Mouse (Mus musculus) ES-E14 (cell line): Measurements from ENCODE around the gene C130074G19Rik. TPM values are rescaled to one million over a fixed set of nuclear protein-coding genes. Genes with fewer than 3 reads are reported as not detected.

Experiments used
- DNase-seq: peaks from one replicate; pipeline ENCODE4 v3.0.0-alpha.2; 2013; ENCODE audit warnings: low read depth, low spot score
- H3K27ac ChIP-seq: 2 replicates; pipeline ENCODE4 v1.5.1; 2012; ENCODE audit warnings: low read depth, mild to moderate bottlenecking, low read length, moderate library complexity, mixed read lengths; ENCODE audit not compliant: poor library complexity, insufficient read depth, severe bottlenecking
- H3K36me3 ChIP-seq: 2 replicates; pipeline ENCODE4 v1.6.1; 2012; ENCODE audit warnings: mild to moderate bottlenecking, low read length, moderate library complexity, mixed read lengths; ENCODE audit not compliant: control insufficient read depth, poor library complexity, insufficient read depth, severe bottlenecking
- H3K4me1 ChIP-seq, 2 experiments: fragments of 150-350 bp in 1 of 2; sonication (generic) in 1 of 2; 2 replicates each; pipeline ENCODE4 v1.6.1; 2012; ENCODE audit warnings: low read length in 2 of 2, mild to moderate bottlenecking in 1 of 2, mixed read lengths in 1 of 2; ENCODE audit not compliant: control insufficient read depth in 2 of 2, insufficient read depth in 2 of 2, poor library complexity in 1 of 2
- H3K4me3 ChIP-seq, 2 experiments: fragments of 150-350 bp in 1 of 2; sonication (generic) in 1 of 2; 2 replicates each; pipeline ENCODE4 v1.5.1; 2012; ENCODE audit warnings: low read length in 2 of 2, low read depth in 1 of 2, mild to moderate bottlenecking in 1 of 2, mixed read lengths in 1 of 2; ENCODE audit not compliant: insufficient read depth in 1 of 2, poor library complexity in 1 of 2, severe bottlenecking in 1 of 2
- H3K9ac ChIP-seq: 2 replicates; pipeline ENCODE4 v1.6.1; 2012; ENCODE audit warnings: low read depth, mild to moderate bottlenecking, low read length, mixed read lengths; ENCODE audit not compliant: poor library complexity, insufficient read depth, severe bottlenecking
- H3K9me3 ChIP-seq: fragments of 150-350 bp; sonication (generic); 2 replicates; pipeline ENCODE4 v1.6.1; 2012; ENCODE audit warnings: low read depth, mild to moderate bottlenecking, low read length; ENCODE audit not compliant: control insufficient read depth, insufficient read depth
- CHD2 ChIP-seq: IDR thresholded peaks from 2 replicates; pipeline ENCODE4 v1.6.1; 2014; ENCODE audit warnings: mild to moderate bottlenecking, low read depth, low read length, inconsistent platforms
- HCFC1 ChIP-seq: IDR thresholded peaks from 2 replicates; pipeline ENCODE4 v1.6.1; 2012; ENCODE audit warnings: low read length, inconsistent platforms, borderline replicate concordance; ENCODE audit not compliant: insufficient read depth
- MAFK ChIP-seq: IDR thresholded peaks from 2 replicates; pipeline ENCODE4 v1.6.1; 2014; ENCODE audit warnings: mild to moderate bottlenecking, low read depth, low read length, inconsistent platforms; ENCODE audit not compliant: insufficient read depth
- ZC3H11A ChIP-seq: IDR thresholded peaks from 2 replicates; pipeline ENCODE4 v1.6.1; 2012; ENCODE audit warnings: low read depth, mild to moderate bottlenecking, inconsistent platforms, low read length, borderline replicate concordance
- ZNF384 ChIP-seq: IDR thresholded peaks from 2 replicates; pipeline ENCODE4 v1.6.1; 2012; ENCODE audit warnings: low read depth, low read length, inconsistent platforms
- in situ Hi-C, 2 experiments: fragments of 600-800 bp; cut with MboI; formaldehyde crosslinking; loops; one replicate each; pipeline ENCODE4 v1.15.1; 2025; ENCODE audit warnings: low sequenced_read_pairs in 2 of 2, inconsistent platforms in 1 of 2; ENCODE audit not compliant: unreplicated experiment in 2 of 2
- total RNA-seq: library from RNA; depleted of rRNA; stranded (reverse); fragments of 300-350 nt; gene quantifications from 2 replicates; pipeline ENCODE4 v1.2.3, GENCODE M21; 2012

The C130074G19Rik gene
- total RNA-seq, 1 experiment = 1.6 TPM

DNA sequence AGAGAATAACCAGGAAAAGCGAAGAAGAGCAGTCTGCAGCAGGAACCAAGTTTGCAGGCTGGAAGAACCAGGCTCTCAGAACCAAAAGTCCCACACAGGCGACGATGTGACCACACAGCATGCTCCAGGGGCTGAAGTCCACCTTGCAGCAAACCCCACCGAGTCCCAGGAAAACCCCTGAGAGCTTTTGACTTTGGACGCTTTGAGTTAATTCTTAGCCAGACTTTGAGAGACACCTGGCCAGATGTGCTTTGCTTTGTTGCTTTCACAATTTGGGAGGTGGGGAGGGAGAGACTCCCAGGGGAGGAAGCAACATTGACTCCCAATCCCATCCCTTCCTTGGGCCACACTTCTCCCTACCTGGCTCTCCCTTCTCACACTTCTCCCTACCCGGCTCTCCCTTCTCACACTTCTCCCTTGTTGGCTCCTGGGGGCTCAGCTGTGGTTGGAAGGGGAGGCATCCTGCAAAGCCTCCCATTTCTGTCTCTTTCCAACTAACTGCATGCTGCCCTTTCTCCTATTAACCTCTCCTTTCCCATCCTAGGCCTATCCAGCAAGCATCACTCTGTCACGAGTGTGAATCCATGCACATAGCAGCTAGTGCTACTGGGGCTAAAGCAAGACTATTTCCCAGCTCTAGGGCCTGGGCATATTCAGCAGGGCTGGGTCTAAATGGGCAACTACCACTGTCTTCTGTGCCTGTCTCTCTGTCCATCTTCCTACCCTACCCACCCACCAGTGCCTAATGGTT is 10.8 kb downstream of the C130074G19Rik start:
- TF ChIP-seq CHD2 (no peak), HCFC1 (no peak), ZNF384 (no peak), ZC3H11A (no peak), MAFK (no peak)
- DNase-seq = no peak
- no peak overlapping the region for H3K4me3 ChIP-seq
- H3K27ac ChIP-seq = no peak overlapping the region
- H3K9ac ChIP-seq = no peak overlapping the region
- peaks cover 0 to 4% of the 10 kb centered on the region in 2 experiments; a peak in 1 of 4 replicates for H3K4me1 ChIP-seq
- in situ Hi-C loops = no loop called here
- no peaks in the 10 kb centered on the region for H3K36me3 ChIP-seq
- no peaks in the 10 kb centered on the region for H3K9me3 ChIP-seq

DNA sequence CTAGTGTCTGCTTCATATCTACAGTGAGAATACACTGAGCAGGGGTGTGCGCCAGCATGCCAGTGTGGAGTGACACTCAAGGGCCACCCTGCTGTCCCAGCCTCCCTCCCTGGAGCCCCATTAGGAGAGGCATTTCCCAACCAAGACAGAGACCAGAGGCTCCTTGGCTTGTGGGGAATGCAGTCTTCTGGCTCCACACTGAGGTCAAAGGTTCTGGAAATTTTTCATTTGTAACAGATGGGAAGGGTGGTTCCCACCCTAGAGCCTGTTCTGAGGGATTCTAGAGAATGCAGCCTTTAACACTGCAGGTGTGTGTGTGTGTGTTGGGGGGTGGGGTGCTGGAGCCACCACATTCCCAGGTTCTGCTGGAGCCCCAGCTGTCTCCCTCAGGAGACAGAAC is 11.5 kb downstream of the C130074G19Rik start:
- Histone ChIP-seq H3K9ac (no peak overlapping the region), H3K4me1 (peaks cover 0 to 4% of the 10 kb centered on the region in 2 experiments; a peak in 1 of 4 replicates), H3K36me3 (no peaks in the 10 kb centered on the region), H3K4me3 (no peak overlapping the region), H3K9me3 (no peaks in the 10 kb centered on the region), H3K27ac (no peak overlapping the region)
- no peak for DNase-seq
- in situ Hi-C loops = no loop called here
- TF ChIP-seq HCFC1 = no peak
- no peak for TF ChIP-seq ZNF384
- TF ChIP-seq MAFK = no peak
- TF ChIP-seq ZC3H11A = no peak
- TF ChIP-seq CHD2 = no peak

DNA sequence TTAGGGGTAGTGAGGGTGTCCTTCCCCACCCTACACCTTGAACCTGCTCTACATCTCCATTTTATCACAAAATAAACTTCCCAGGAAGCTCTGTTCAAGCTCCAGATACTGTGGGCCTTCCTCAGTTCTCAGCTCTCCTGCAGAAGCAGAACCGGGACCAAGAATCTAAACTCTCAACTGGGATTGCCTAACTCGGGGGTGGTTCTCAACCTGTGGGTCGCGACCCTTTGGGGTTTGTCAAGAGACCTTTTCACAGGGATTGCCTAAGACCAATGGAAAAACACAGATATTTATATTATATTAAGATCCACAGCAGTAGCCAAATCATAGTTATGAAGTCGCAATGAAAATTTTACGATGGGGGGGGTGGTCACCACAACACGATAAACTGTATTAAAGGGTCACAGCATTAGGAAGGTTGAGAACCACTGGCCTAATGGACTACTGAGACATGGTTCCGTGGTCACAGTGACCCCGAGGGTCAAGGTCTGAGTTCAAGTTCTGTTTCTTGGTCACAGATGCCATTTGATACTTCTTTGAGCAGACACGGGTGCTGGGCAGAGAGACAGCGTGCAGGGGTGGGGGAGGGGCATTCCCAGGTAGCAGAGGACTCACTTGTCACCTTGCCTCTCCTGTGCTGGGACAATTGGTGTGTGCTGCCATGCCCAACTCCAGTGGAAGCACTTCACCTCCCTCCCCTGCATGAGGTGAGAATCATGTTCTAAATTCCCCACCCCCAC is 12.2 kb downstream of the C130074G19Rik start:
- Histone ChIP-seq H3K27ac (no peak overlapping the region), H3K4me3 (peak overlapping the region in 1 of 2 experiments; percentile 3; a peak in 1 of 4 replicates), H3K9ac (no peak overlapping the region), H3K36me3 (no peaks in the 10 kb centered on the region), H3K4me1 (peaks cover 0 to 4% of the 10 kb centered on the region in 2 experiments; a peak in 1 of 4 replicates), H3K9me3 (no peaks in the 10 kb centered on the region)
- no peak for DNase-seq
- in situ Hi-C loops = no loop called here
- TF ChIP-seq ZNF384 (no peak), CHD2 (peak; percentile 90)

DNA sequence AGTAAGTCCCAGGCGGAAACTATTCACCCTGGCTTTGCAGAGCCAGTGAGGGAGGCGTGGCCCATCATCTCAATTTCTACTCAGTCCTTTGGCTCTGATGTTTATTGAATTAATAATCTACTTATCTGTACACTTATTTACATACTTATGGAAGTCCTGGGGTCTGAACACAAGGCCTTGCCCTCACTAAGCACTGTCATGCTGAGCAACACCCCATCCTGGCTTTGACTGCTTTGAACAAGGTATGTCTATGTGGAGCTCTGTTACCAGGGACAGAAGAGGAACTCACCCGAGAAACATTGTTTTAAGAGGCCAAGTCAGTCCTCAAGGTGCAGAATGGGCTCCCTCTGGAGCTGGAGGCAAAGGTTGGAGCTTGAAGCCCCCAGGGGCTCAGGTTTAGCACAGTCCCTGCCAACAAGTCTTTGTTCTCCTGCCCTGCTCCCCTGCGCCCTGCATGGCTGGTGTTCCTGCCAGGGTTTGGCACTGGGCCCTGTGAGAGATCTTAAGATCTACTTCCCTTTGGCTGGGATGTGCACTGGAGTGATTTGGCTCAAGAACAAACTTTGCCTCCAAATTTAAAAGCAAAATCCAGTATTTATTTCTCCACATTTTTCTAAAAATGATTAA is 13.0 kb downstream of the C130074G19Rik start:
- Histone ChIP-seq H3K9ac (no peak overlapping the region), H3K36me3 (no peaks in the 10 kb centered on the region), H3K9me3 (no peaks in the 10 kb centered on the region), H3K4me3 (0 out of 4 replicates have a peak overlapping the region, but pooled peaks of 1 of the 2 experiments have one; percentile 3), H3K4me1 (peaks cover 0 to 4% of the 10 kb centered on the region in 2 experiments; a peak in 1 of 4 replicates), H3K27ac (no peak overlapping the region)
- TF ChIP-seq CHD2 = no peak
- no peak for TF ChIP-seq HCFC1
- no peak for TF ChIP-seq MAFK
- TF ChIP-seq ZC3H11A = no peak
- TF ChIP-seq ZNF384 = no peak
- no peak for DNase-seq
- in situ Hi-C loops = no loop called here
